Mouse (Mus musculus): ENCODE measurements around the gene Btg2. TPM values are rescaled to one million over a fixed set of nuclear protein-coding genes. Genes with fewer than 3 reads are reported as not detected.

The Btg2 gene
- polyA plus RNA-seq, 1 experiment from 2014 or later = 28.6 TPM

DNA sequence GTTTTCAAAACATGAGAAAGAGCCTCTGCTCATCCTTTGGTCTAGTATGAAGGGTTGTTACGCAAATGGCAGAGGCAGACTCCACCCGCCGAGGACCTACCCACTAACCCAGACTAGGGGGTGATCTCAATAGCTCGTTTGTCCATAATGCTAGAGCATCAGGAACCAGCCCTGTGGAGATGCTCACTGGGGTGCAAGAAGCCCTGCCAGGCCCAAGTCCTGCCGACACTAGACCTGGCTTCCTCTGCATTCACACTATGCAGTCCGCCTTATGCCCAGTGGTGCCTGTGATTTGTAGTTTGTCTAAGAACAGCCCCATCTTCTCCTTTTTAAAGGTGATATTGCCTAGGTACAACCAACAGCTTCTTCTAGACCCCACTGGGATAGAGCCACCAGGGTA, 31.5 kb downstream of the Btg2 start:
- Histone ChIP-seq H3K9me3 (ENCODE audit: control insufficient read depth, low read length) (no peaks in the 10 kb centered on the region), H3K27ac (ENCODE audit: low read depth, low read length) (no peak overlapping the region), H3K9ac (ENCODE audit: low read depth, low read length) (no peak overlapping the region), H3K4me1 (ENCODE audit: control insufficient read depth, insufficient read depth, low read length) (peaks cover 4% of the 10 kb centered on the region; the same call in 1 of the 2 replicates), H3K36me3 (ENCODE audit: control insufficient read depth, insufficient read depth, low read length) (no peaks in the 10 kb centered on the region), H3K4me3 (ENCODE audit: low read length) (no peak overlapping the region), H3K27me3 (ENCODE audit: control insufficient read depth, insufficient read depth, low read length) (no peaks in the 10 kb centered on the region), H3K4me2 (replicated peaks; ENCODE audit: low read depth, low read length) (no peak overlapping the region)
- no peak for ATAC-seq (ENCODE audit: low FRiP score, low TSS enrichment)
- 83% methylated on average over 6 of the region's 6 CpGs for WGBS

DNA sequence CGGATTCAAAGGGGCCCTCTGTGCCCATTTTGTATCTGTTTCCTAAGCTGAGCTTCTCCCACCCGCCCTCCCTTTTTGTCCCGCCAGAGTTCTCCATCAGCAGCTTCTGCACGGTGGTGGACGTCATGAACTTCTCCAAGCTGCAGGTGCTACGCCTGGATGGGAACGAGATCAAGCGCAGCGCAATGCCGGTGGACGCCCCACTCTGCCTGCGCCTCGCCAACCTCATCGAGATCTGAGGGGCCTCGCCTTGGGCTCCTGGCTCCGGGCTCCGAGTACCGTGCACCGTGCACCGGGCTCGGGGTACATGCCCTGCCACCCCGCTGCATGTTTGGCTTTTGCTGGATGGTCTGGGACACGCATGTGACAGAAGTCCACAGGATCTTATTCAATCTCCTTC, 32.5 kb downstream of the Btg2 start:
- H3K27ac ChIP-seq (ENCODE audit: low read depth, low read length) = no peak overlapping the region
- peak overlapping the region; percentile 49 for H3K4me2 ChIP-seq (replicated peaks; ENCODE audit: low read depth, low read length)
- no peaks in the 10 kb centered on the region for H3K36me3 ChIP-seq (ENCODE audit: control insufficient read depth, insufficient read depth, low read length)
- H3K4me3 ChIP-seq (ENCODE audit: low read length) = peak overlapping the region; percentile 19
- no peaks in the 10 kb centered on the region for H3K27me3 ChIP-seq (ENCODE audit: control insufficient read depth, insufficient read depth, low read length)
- peaks cover 4% of the 10 kb centered on the region; the same call in 1 of the 2 replicates for H3K4me1 ChIP-seq (ENCODE audit: control insufficient read depth, insufficient read depth, low read length)
- peak overlapping the region; percentile 44 for H3K9ac ChIP-seq (ENCODE audit: low read depth, low read length)
- no peaks in the 10 kb centered on the region for H3K9me3 ChIP-seq (ENCODE audit: control insufficient read depth, low read length)
- peak; percentile 47; the same call in 1 of the 2 replicates for ATAC-seq (ENCODE audit: low FRiP score, low TSS enrichment)
- WGBS = 19% methylated on average over 23 of the region's 23 CpGs

DNA sequence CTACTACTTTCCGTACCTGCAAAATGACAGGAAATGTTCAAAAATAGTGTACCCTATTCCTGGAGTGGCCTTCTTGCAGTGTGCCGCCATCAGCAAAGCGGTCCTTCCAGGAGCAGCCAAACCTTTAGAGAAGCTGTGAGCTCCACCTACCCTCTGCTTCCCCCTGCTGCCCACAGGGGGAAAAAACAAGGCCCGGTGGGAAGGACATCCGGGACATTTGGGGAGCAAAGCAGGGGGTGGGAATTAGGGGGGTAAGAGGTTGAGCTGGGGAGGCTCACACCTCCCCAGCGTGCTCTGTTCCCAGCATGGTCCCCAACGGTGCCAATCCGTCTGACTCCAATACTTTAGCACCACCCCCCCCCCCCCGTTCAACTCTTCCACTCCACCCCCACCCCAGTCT, 32.9 kb downstream of the Btg2 start:
- no peaks in the 10 kb centered on the region for H3K27me3 ChIP-seq (ENCODE audit: control insufficient read depth, insufficient read depth, low read length)
- no peaks in the 10 kb centered on the region for H3K36me3 ChIP-seq (ENCODE audit: control insufficient read depth, insufficient read depth, low read length)
- WGBS = 4% methylated on average over 7 of the region's 9 CpGs
- peaks cover 4% of the 10 kb centered on the region; the same call in 1 of the 2 replicates for H3K4me1 ChIP-seq (ENCODE audit: control insufficient read depth, insufficient read depth, low read length)
- H3K27ac ChIP-seq (ENCODE audit: low read depth, low read length) = no peak overlapping the region
- H3K4me3 ChIP-seq (ENCODE audit: low read length) = peak overlapping the region; percentile 19
- no peaks in the 10 kb centered on the region for H3K9me3 ChIP-seq (ENCODE audit: control insufficient read depth, low read length)
- peak overlapping the region; percentile 49 for H3K4me2 ChIP-seq (replicated peaks; ENCODE audit: low read depth, low read length)
- H3K9ac ChIP-seq (ENCODE audit: low read depth, low read length) = peak overlapping the region; percentile 44
- peak; percentile 68 for ATAC-seq (ENCODE audit: low FRiP score, low TSS enrichment)

DNA sequence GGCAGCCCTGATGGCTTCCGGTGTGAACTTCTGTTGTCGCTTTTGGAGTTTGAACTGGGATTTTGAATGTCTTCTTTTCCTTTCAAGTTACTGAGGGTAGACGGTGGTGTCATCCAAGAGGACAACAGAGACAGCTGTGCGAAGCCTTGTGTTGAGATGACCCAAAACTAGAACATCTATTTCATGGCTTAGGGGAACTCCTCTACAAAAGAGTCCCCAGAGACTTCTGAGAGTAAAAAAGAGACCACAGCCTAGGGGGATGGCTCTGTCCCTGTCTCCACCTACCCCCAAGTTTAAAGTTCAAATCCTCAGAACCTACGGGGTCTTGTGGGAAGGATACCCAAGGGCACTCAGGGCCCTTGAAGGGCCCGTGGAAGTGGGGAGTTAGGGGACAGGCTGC, 34.1 kb downstream of the Btg2 start:
- no peak overlapping the region for H3K4me2 ChIP-seq (replicated peaks; ENCODE audit: low read depth, low read length)
- H3K4me1 ChIP-seq (ENCODE audit: control insufficient read depth, insufficient read depth, low read length) = peaks cover 4% of the 10 kb centered on the region; the same call in 1 of the 2 replicates
- 87% methylated on average over 6 of the region's 6 CpGs for WGBS
- H3K36me3 ChIP-seq (ENCODE audit: control insufficient read depth, insufficient read depth, low read length) = no peaks in the 10 kb centered on the region
- H3K27me3 ChIP-seq (ENCODE audit: control insufficient read depth, insufficient read depth, low read length) = no peaks in the 10 kb centered on the region
- H3K27ac ChIP-seq (ENCODE audit: low read depth, low read length) = no peak overlapping the region
- H3K9me3 ChIP-seq (ENCODE audit: control insufficient read depth, low read length) = no peaks in the 10 kb centered on the region
- no peak overlapping the region for H3K4me3 ChIP-seq (ENCODE audit: low read length)
- ATAC-seq (ENCODE audit: low FRiP score, low TSS enrichment) = no peak
- no peak overlapping the region for H3K9ac ChIP-seq (ENCODE audit: low read depth, low read length)

DNA sequence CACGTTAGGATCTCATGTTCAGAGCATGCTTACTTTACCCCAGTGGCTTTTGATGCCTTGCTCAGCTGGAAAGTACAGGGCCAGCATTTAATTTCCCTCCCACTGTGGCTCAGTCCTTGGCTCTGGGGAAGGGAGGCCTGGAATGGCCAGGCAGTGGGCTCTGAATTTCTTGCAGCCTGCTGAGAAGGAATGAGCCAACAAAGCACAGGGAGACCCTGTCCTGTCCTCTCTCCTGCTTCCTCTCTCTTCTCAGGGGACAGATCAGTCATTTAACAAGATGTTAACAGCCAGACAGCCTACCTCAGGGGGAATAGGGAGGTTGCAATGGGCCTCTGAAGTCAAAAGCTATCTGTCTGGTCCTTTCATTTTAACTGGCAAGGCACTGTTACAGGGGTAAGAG, 36.6 kb downstream of the Btg2 start:
- ATAC-seq (ENCODE audit: low FRiP score, low TSS enrichment) = no peak
- H3K27ac ChIP-seq (ENCODE audit: low read depth, low read length) = no peak overlapping the region
- peaks cover 7% of the 10 kb centered on the region; the same call in 1 of the 2 replicates for H3K4me1 ChIP-seq (ENCODE audit: control insufficient read depth, insufficient read depth, low read length)
- WGBS = 32% methylated on average over 1 of the region's 1 CpGs
- H3K27me3 ChIP-seq (ENCODE audit: control insufficient read depth, insufficient read depth, low read length) = no peaks in the 10 kb centered on the region
- H3K9ac ChIP-seq (ENCODE audit: low read depth, low read length) = no peak overlapping the region
- H3K4me3 ChIP-seq (ENCODE audit: low read length) = no peak overlapping the region
- no peaks in the 10 kb centered on the region for H3K36me3 ChIP-seq (ENCODE audit: control insufficient read depth, insufficient read depth, low read length)
- no peak overlapping the region for H3K4me2 ChIP-seq (replicated peaks; ENCODE audit: low read depth, low read length)
- no peaks in the 10 kb centered on the region for H3K9me3 ChIP-seq (ENCODE audit: control insufficient read depth, low read length)

DNA sequence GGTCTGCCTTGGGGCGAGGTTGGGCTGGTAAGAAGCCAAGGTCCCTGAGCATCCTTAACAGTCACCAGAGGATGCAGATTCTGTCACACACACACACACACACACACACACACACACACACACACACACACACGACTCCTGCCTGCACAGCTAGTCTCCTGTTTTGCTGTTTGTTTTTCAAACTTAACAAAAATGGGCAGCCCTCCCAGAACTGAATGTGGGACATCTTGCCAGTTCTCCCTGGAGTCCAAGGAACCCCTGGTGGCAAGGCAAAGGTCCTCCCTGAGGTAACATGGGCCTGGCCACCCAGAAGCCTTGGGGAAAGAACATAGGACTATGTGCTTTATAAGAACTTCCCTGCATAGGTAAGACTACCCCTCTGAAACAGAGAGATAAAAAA, 37.0 kb downstream of the Btg2 start:
- H3K4me2 ChIP-seq (replicated peaks; ENCODE audit: low read depth, low read length) = no peak overlapping the region
- no peak for ATAC-seq (ENCODE audit: low FRiP score, low TSS enrichment)
- H3K27ac ChIP-seq (ENCODE audit: low read depth, low read length) = no peak overlapping the region

DNA sequence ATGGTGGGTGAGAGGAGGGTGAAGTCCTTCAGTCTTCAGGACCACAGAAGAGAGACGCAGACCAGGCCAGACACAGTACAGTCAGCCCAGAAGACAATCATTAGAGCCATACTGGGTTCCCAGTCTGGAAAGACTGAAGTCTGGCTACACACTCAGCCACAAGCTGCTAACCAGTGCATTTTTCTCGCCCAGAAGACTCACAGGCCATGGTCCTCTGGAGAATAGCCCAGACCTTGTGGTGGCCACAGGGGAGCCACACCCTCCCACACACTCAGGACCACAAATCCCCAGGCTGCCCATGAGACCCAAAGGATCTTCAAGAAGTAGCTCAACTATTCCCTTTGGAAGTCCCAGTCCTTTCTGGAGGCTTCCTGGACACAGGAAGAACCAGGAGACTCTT, 39.6 kb downstream of the Btg2 start:
- Histone ChIP-seq H3K4me3 (ENCODE audit: low read length) (no peak overlapping the region), H3K4me1 (ENCODE audit: control insufficient read depth, insufficient read depth, low read length) (0 out of 2 replicates have a peak, but pooled peaks cover 6% of the 10 kb centered on the region), H3K9ac (ENCODE audit: low read depth, low read length) (no peak overlapping the region), H3K27ac (ENCODE audit: low read depth, low read length) (no peak overlapping the region), H3K36me3 (ENCODE audit: control insufficient read depth, insufficient read depth, low read length) (no peaks in the 10 kb centered on the region), H3K4me2 (replicated peaks; ENCODE audit: low read depth, low read length) (no peak overlapping the region), H3K27me3 (ENCODE audit: control insufficient read depth, insufficient read depth, low read length) (no peaks in the 10 kb centered on the region), H3K9me3 (ENCODE audit: control insufficient read depth, low read length) (no peaks in the 10 kb centered on the region)
- 86% methylated on average over 2 of the region's 2 CpGs for WGBS
- ATAC-seq (ENCODE audit: low FRiP score, low TSS enrichment) = no peak

More for the DNA sequence above, 37.0 kb downstream of the Btg2 start:
- no peaks in the 10 kb centered on the region for H3K36me3 ChIP-seq (ENCODE audit: control insufficient read depth, insufficient read depth, low read length)
- H3K9me3 ChIP-seq (ENCODE audit: control insufficient read depth, low read length) = no peaks in the 10 kb centered on the region
- peaks cover 10% of the 10 kb centered on the region; the same call in 1 of the 2 replicates for H3K4me1 ChIP-seq (ENCODE audit: control insufficient read depth, insufficient read depth, low read length)
- H3K4me3 ChIP-seq (ENCODE audit: low read length) = no peak overlapping the region
- H3K27me3 ChIP-seq (ENCODE audit: control insufficient read depth, insufficient read depth, low read length) = no peaks in the 10 kb centered on the region
- WGBS = 65% methylated on average over 2 of the region's 2 CpGs
- H3K9ac ChIP-seq (ENCODE audit: low read depth, low read length) = no peak overlapping the region

DNA sequence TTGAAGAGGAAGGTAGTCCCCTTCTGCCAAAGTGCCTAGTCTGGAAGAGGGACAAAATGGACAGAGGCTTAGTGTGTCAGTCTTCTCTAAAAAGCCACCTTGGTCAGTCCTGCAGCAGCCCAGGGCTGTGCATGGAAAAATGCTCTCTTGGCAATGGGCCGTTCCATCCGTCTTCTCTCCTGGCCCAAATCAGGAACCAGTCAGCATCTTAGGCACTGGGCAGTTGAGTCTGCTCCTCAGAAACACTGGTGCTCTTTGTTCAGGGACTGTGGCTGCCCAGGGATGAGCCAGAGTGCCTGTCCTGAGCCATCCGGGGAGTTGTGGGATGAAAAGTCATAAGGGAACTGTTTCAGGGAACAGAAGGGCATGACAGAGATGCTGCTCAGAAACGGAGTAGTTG, 40.6 kb downstream of the Btg2 start:
- H3K27ac ChIP-seq (ENCODE audit: low read depth, low read length) = no peak overlapping the region
- WGBS = 92% methylated on average over 4 of the region's 4 CpGs
- H3K4me1 ChIP-seq (ENCODE audit: control insufficient read depth, insufficient read depth, low read length) = 0 out of 2 replicates have a peak, but pooled peaks cover 6% of the 10 kb centered on the region
- H3K4me3 ChIP-seq (ENCODE audit: low read length) = no peak overlapping the region
- H3K36me3 ChIP-seq (ENCODE audit: control insufficient read depth, insufficient read depth, low read length) = no peaks in the 10 kb centered on the region
- no peaks in the 10 kb centered on the region for H3K27me3 ChIP-seq (ENCODE audit: control insufficient read depth, insufficient read depth, low read length)
- ATAC-seq (ENCODE audit: low FRiP score, low TSS enrichment) = no peak
- no peaks in the 10 kb centered on the region for H3K9me3 ChIP-seq (ENCODE audit: control insufficient read depth, low read length)
- no peak overlapping the region for H3K4me2 ChIP-seq (replicated peaks; ENCODE audit: low read depth, low read length)
- H3K9ac ChIP-seq (ENCODE audit: low read depth, low read length) = no peak overlapping the region

DNA sequence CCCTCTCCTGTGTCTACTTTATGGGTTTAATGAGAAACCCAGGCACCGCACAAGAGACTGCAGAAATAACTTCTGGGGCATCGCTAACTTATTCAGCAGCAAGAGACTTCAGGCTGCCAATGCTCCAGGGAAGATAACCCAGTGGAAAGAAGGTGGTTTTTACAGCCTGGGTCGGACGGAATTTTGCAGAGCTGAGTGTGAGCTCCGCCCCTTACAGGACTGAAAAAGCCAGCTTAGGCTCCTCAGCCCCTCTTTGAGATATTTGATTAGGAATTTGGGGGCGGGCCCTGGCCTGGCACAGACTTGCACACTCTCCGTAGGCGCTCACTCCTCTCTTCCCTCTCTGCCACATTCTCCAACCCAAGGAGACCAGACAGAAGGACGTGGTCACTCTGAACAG, 41.7 kb downstream of the Btg2 start, which contains the start of gene Fmod:
Gene Fmod, plus strand, starts transcription at position 83 of the 400 bp plus-strand sequence.
- ATAC-seq (ENCODE audit: low FRiP score, low TSS enrichment) = 0 out of 2 replicates have a peak, but pooled peaks have one; percentile 59
- Histone ChIP-seq H3K4me1 (ENCODE audit: control insufficient read depth, insufficient read depth, low read length) (0 out of 2 replicates have a peak, but pooled peaks cover 6% of the 10 kb centered on the region), H3K27ac (ENCODE audit: low read depth, low read length) (no peak within 1 kb of the TSS), H3K9me3 (ENCODE audit: control insufficient read depth, low read length) (no peaks in the 10 kb centered on the region), H3K4me3 (ENCODE audit: low read length) (no peak within 1 kb of the TSS), H3K36me3 (ENCODE audit: control insufficient read depth, insufficient read depth, low read length) (no peaks in the 10 kb centered on the region), H3K4me2 (replicated peaks; ENCODE audit: low read depth, low read length) (peak within 1 kb of the TSS; percentile 17; the same call in 1 of the 2 replicates), H3K27me3 (ENCODE audit: control insufficient read depth, insufficient read depth, low read length) (no peaks in the 10 kb centered on the region), H3K9ac (ENCODE audit: low read depth, low read length) (no peak within 1 kb of the TSS)
- 22% methylated on average over 9 of the region's 9 CpGs for WGBS

Data from kidney, embryonic 14.5 days (tissue).